Mouse (Mus musculus) limb, embryonic 11.5 days (tissue): ENCODE measurements around the gene Map3k3. TPM values are rescaled to one million over a fixed set of nuclear protein-coding genes. Genes with fewer than 3 reads are reported as not detected.

Experiments
- ATAC-seq: fragments of 200-750 bp; cut with Nextera tagmentation; 2 replicates; pipeline ENCODE4 v1.8.0; 2017; ENCODE audit warnings: low read depth; ENCODE audit not compliant: insufficient number of reproducible peaks, low FRiP score, low TSS enrichment
- DNase-seq: peaks from one replicate; pipeline ENCODE4 v3.0.0-alpha.2; 2015; ENCODE audit warnings: low spot score
- H3K27ac ChIP-seq: fragments of 300-500 bp; sonication (generic); replicated peaks from 2 replicates; pipeline ENCODE4 v1.5.1; 2014; ENCODE audit warnings: low read depth, mild to moderate bottlenecking, low read length
- H3K27me3 ChIP-seq: fragments of 300-500 bp; sonication (generic); 2 replicates; pipeline ENCODE4 v1.6.1; 2014; ENCODE audit warnings: mild to moderate bottlenecking, low read length, mixed read lengths; ENCODE audit not compliant: control insufficient read depth, insufficient read depth
- H3K36me3 ChIP-seq: fragments of 300-500 bp; sonication (generic); 2 replicates; pipeline ENCODE4 v1.6.1; 2014; ENCODE audit warnings: mild to moderate bottlenecking, low read length, moderate library complexity, mixed read lengths; ENCODE audit not compliant: control insufficient read depth, insufficient read depth
- H3K4me1 ChIP-seq: fragments of 300-500 bp; sonication (generic); 2 replicates; pipeline ENCODE4 v1.6.1; 2014; ENCODE audit warnings: low read length, mixed read lengths; ENCODE audit not compliant: control insufficient read depth, insufficient read depth
- H3K4me2 ChIP-seq: fragments of 300-500 bp; sonication (generic); 2 replicates; pipeline ENCODE4 v1.6.1; 2014; ENCODE audit warnings: low read depth, mild to moderate bottlenecking, moderate library complexity; ENCODE audit not compliant: severe bottlenecking
- H3K4me3 ChIP-seq: fragments of 300-500 bp; sonication (generic); 2 replicates; pipeline ENCODE4 v1.5.1; 2014; ENCODE audit warnings: low read depth, low read length
- H3K9ac ChIP-seq: fragments of 300-500 bp; sonication (generic); 2 replicates; pipeline ENCODE4 v1.6.1; 2014; ENCODE audit warnings: mild to moderate bottlenecking, low read length
- H3K9me3 ChIP-seq: fragments of 300-500 bp; sonication (generic); 2 replicates; pipeline ENCODE4 v1.6.1; 2016; ENCODE audit warnings: low read length; ENCODE audit not compliant: control insufficient read depth
- WGBS: fragments of 180-500 bp; shearing (Covaris S2); extraction: QIAGEN DNeasy Blood & Tissue Kit; methylation state at CpG from one replicate; pipeline ENCODE4 v1.1.7; 2014; 5-methylcytosine and 5-hydroxymethylcytosine counted together
- polyA plus RNA-seq: library from polyadenylated mRNA; unstranded; fragments of >200 nt; fragmentation: Nextera tagmentation; extraction: Ambion mirVana; gene quantifications from 2 replicates; pipeline ENCODE4 v1.2.1, GENCODE M21; 2014

Gene Map3k3
- polyA plus RNA-seq, 1 experiment from 2014 or later, result 20.9 TPM

- Histone ChIP-seq H3K4me1 (peaks cover 13% of the 10 kb centered on the region), H3K9ac (no peak overlapping the region), H3K4me3 (no peak overlapping the region), H3K4me2 (no peak overlapping the region), H3K9me3 (no peaks in the 10 kb centered on the region), H3K27ac (no peak overlapping the region), H3K36me3 (peaks cover 10% of the 10 kb centered on the region), H3K27me3 (no peaks in the 10 kb centered on the region)
- ATAC-seq, result no peak
- no peak for DNase-seq
- WGBS, result 88% methylated on average over 4 of the region's 4 CpGs
These were observed 79.1 kb downstream of the Map3k3 start for GRCm38 (mm10) chr11:106163546-106163945.

GRCm38 (mm10) chr11:106164601-106165180 is 80.3 kb downstream of the Map3k3 start:
- Histone ChIP-seq H3K9me3 (no peaks in the 10 kb centered on the region), H3K27me3 (no peaks in the 10 kb centered on the region), H3K4me2 (no peak overlapping the region), H3K36me3 (peaks cover 10% of the 10 kb centered on the region), H3K9ac (no peak overlapping the region), H3K27ac (no peak overlapping the region), H3K4me1 (peaks cover 8% of the 10 kb centered on the region), H3K4me3 (no peak overlapping the region)
- ATAC-seq (no peak), DNase-seq (no peak)
- WGBS, result 88% methylated on average over 16 of the region's 16 CpGs

- Histone ChIP-seq H3K27ac (no peak overlapping the region), H3K9ac (no peak overlapping the region), H3K27me3 (no peaks in the 10 kb centered on the region), H3K36me3 (peaks cover 12% of the 10 kb centered on the region), H3K4me1 (no peaks in the 10 kb centered on the region), H3K9me3 (no peaks in the 10 kb centered on the region), H3K4me3 (no peak overlapping the region), H3K4me2 (no peak overlapping the region)
- no peak for DNase-seq
- no peak for ATAC-seq
- WGBS, result 86% methylated on average over 5 of the region's 5 CpGs
These were observed 83.0 kb downstream of the Map3k3 start for GRCm38 (mm10) chr11:106167435-106167834.

DNA sequence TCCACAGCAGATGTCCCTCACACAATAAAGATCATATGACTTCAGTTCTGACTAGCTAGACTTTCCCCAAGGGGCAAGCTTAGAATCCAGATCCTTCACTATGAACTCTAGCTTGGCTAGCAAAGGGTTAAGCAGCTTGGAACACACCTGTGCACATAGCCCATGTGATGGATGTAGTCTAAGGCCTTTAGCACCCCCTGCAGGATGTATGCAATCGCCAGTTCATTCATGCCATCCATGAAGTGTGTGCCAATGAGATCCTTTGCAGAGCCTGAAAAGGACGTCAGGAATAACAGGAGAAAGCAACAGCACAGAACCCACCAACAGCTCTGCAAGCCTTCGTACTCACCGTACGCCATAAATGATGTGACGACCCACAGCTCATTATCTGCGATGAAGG is 86.4 kb downstream of the Map3k3 start:
- ATAC-seq, result no peak
- Histone ChIP-seq H3K4me1 (no peaks in the 10 kb centered on the region), H3K36me3 (peaks cover 7% of the 10 kb centered on the region), H3K9ac (no peak overlapping the region), H3K27me3 (no peaks in the 10 kb centered on the region), H3K9me3 (no peaks in the 10 kb centered on the region), H3K27ac (no peak overlapping the region), H3K4me3 (no peak overlapping the region), H3K4me2 (no peak overlapping the region)
- WGBS, result 79% methylated on average over 7 of the region's 7 CpGs
- no peak for DNase-seq

GRCm38 (mm10) chr11:106173228-106173627 is 88.8 kb downstream of the Map3k3 start:
- Histone ChIP-seq H3K27me3 (no peaks in the 10 kb centered on the region), H3K4me3 (no peak overlapping the region), H3K4me2 (no peak overlapping the region), H3K9ac (no peak overlapping the region), H3K4me1 (no peaks in the 10 kb centered on the region), H3K9me3 (no peaks in the 10 kb centered on the region), H3K36me3 (peaks cover 2% of the 10 kb centered on the region; the same call in 1 of the 2 replicates), H3K27ac (no peak overlapping the region)
- ATAC-seq (no peak), DNase-seq (no peak)
- 98% methylated on average over 2 of the region's 2 CpGs for WGBS

- no peaks in the 10 kb centered on the region for H3K4me1 ChIP-seq
- ATAC-seq, result no peak
- no peak overlapping the region for H3K4me3 ChIP-seq
- H3K27me3 ChIP-seq, result no peaks in the 10 kb centered on the region
- peaks cover 2% of the 10 kb centered on the region; the same call in 1 of the 2 replicates for H3K36me3 ChIP-seq
- DNase-seq, result no peak
- no peak overlapping the region for H3K9ac ChIP-seq
- no peak overlapping the region for H3K27ac ChIP-seq
- H3K9me3 ChIP-seq, result no peaks in the 10 kb centered on the region
- whole genome bisulfite sequencing, result 82% methylated on average over 5 of the region's 5 CpGs
- H3K4me2 ChIP-seq, result no peak overlapping the region
These were observed 90.0 kb downstream of the Map3k3 start for GRCm38 (mm10) chr11:106174372-106174771.

- WGBS, result 58% methylated on average over 3 of the region's 3 CpGs
- DNase-seq (no peak), ATAC-seq (no peak)
- Histone ChIP-seq H3K9me3 (no peaks in the 10 kb centered on the region), H3K4me3 (no peak overlapping the region), H3K27me3 (no peaks in the 10 kb centered on the region), H3K4me1 (no peaks in the 10 kb centered on the region), H3K4me2 (no peak overlapping the region), H3K27ac (no peak overlapping the region), H3K9ac (no peak overlapping the region), H3K36me3 (peaks cover 2% of the 10 kb centered on the region; the same call in 1 of the 2 replicates)
These were observed 90.7 kb downstream of the Map3k3 start for GRCm38 (mm10) chr11:106175081-106175480.

- no peaks in the 10 kb centered on the region for H3K4me1 ChIP-seq
- H3K36me3 ChIP-seq, result no peaks in the 10 kb centered on the region
- 87% methylated on average over 5 of the region's 5 CpGs for WGBS
- no peak overlapping the region for H3K9ac ChIP-seq
- no peaks in the 10 kb centered on the region for H3K27me3 ChIP-seq
- no peak overlapping the region for H3K4me2 ChIP-seq
- DNase-seq (no peak), ATAC-seq (no peak)
- H3K9me3 ChIP-seq, result no peaks in the 10 kb centered on the region
- no peak overlapping the region for H3K27ac ChIP-seq
- no peak overlapping the region for H3K4me3 ChIP-seq
These were observed 92.0 kb downstream of the Map3k3 start for GRCm38 (mm10) chr11:106176372-106176771.
